Mouse (Mus musculus): ENCODE measurements at regions not wholly inside any gene's neighbourhood (a gene's known extent, or its start where the extent isn't known, plus 50 kb on each side); places are given as distances from the start of the nearest gene placed in this dataset.

DNA sequence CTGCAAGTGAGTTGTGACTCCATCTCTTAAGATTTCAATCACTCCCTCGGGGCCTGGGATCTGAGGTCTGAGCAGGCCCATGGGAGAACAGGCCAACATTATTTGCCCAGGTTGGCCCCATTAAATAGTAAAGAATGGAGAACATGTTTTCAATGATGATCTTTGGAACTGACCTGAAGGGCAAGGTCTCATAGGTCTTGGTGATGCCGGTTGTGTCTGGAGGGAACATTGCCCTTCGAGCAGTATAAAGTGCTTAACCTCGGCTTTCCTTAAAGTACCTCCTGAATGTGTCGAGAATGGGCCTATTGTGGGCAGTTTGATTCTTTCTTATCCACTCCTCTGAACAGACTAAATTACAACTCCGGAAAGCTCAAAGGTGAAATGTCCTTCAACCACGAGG is 155.7 kb upstream of the Rfx3 start:
- TF ChIP-seq POLR2A (IDR thresholded peaks at IDR 0.05; ENCODE audit: control insufficient read depth, low read depth, low read length), result no peak
- TF ChIP-seq CTCF (IDR thresholded peaks at IDR 0.05; ENCODE audit: control insufficient read depth, insufficient read depth, insufficient replicate concordance, low read depth, low read length), result no peak
